Mouse (Mus musculus) cerebellum, adult 2 months (tissue): ENCODE data around the gene Zswim4.

Experiments used
- CTCF ChIP-seq: fragments of 200-500 bp; IDR thresholded peaks from 2 replicates; pipeline ENCODE4 v1.5.1; 2011; ENCODE audit warnings: low read depth, mild to moderate bottlenecking, control low read depth, low read length, moderate library complexity, borderline replicate concordance; ENCODE audit not compliant: insufficient read depth
- POLR2A ChIP-seq: fragments of 200-500 bp; IDR thresholded peaks from 2 replicates; pipeline ENCODE4 v1.6.1; 2011; ENCODE audit warnings: low read length, control low read depth, borderline replicate concordance; ENCODE audit not compliant: insufficient read depth

GRCm38 (mm10) chr8:84197922-84198774 is 38.7 kb downstream of the Zswim4 start:
- TF ChIP-seq CTCF (no peak), POLR2A (no peak)
